Mouse (Mus musculus) thymus, adult 2 months (tissue): ENCODE data around the gene Tsx.

ENCODE experiments used
- CTCF ChIP-seq: fragments of 200-500 bp; IDR thresholded peaks from 2 replicates; pipeline ENCODE4 v1.5.1; 2012; ENCODE audit warnings: mild to moderate bottlenecking, control low read depth, low read length, moderate library complexity, borderline replicate concordance; ENCODE audit not compliant: control insufficient read depth, poor library complexity, insufficient read depth; ENCODE audit errors: extremely low read depth
- POLR2A ChIP-seq: fragments of 200-500 bp; IDR thresholded peaks from 2 replicates; pipeline ENCODE4 v1.6.1; 2012; ENCODE audit warnings: mild to moderate bottlenecking, low read length, control low read depth, moderate library complexity; ENCODE audit not compliant: control insufficient read depth, poor library complexity, insufficient read depth; ENCODE audit errors: extremely low read depth

DNA sequence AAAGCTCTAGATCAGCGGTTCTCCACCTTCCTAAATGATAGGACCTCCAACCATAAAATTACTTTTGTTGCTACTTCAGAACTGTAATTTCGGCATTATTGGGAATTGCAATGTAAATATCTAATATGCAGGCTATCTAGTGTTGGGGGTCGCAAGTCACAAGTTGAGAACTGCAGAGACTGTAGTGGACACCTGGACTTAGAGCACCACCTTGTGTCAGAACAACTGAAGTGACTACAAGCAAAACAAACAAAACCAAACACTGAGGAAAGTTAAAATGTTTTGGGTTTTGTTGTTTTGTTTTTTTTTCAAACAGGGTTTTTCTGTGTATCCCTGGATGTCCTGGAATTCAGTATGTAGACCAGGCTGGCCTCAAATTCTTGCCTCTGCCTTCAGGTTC, 29.7 kb upstream of the Tsx start:
- no peak for TF ChIP-seq CTCF
- no peak for TF ChIP-seq POLR2A
